Mouse (Mus musculus) lung, embryonic 14.5 days (tissue): ENCODE results near the gene Rtn4ip1. TPM values are rescaled to one million over a fixed set of nuclear protein-coding genes. Genes with fewer than 3 reads are reported as not detected.
"Not testable (repeated sequence)": the region's sequence is repeated elsewhere in the genome, so short reads cannot be mapped to it uniquely, and the experiment has no call there.

Experiments used
- ATAC-seq: fragments of 200-750 bp; cut with Nextera tagmentation; 2 replicates; pipeline ENCODE4 v1.8.0; 2017; ENCODE audit warnings: mild to moderate bottlenecking, moderate TSS enrichment, moderate library complexity; ENCODE audit not compliant: insufficient read depth
- DNase-seq: peaks from one replicate; pipeline ENCODE4 v3.0.0-alpha.2; 2015
- H3K27ac ChIP-seq: fragments of 300-500 bp; sonication (generic); 2 replicates; pipeline ENCODE4 v1.5.1; 2014; ENCODE audit warnings: low read depth, mild to moderate bottlenecking, moderate library complexity
- H3K27me3 ChIP-seq: fragments of 300-500 bp; sonication (generic); 2 replicates; pipeline ENCODE4 v1.6.1; 2014; ENCODE audit warnings: low read length, control low read depth; ENCODE audit not compliant: insufficient read depth
- H3K36me3 ChIP-seq: fragments of 300-500 bp; sonication (generic); 2 replicates; pipeline ENCODE4 v1.6.1; 2014; ENCODE audit warnings: control low read depth; ENCODE audit not compliant: insufficient read depth
- H3K4me1 ChIP-seq: fragments of 300-500 bp; sonication (generic); 2 replicates; pipeline ENCODE4 v1.6.1; 2014; ENCODE audit warnings: antibody characterized with exemption, control low read depth; ENCODE audit not compliant: insufficient read depth
- H3K4me2 ChIP-seq: fragments of 300-500 bp; sonication (generic); 2 replicates; pipeline ENCODE4 v1.6.1; 2014; ENCODE audit warnings: mild to moderate bottlenecking
- H3K4me3 ChIP-seq: fragments of 300-500 bp; sonication (generic); 2 replicates; pipeline ENCODE4 v1.5.1; 2014; ENCODE audit warnings: low read depth, low read length
- H3K9ac ChIP-seq: fragments of 300-500 bp; sonication (generic); 2 replicates; pipeline ENCODE4 v1.6.1; 2014
- H3K9me3 ChIP-seq: fragments of 300-500 bp; sonication (generic); 2 replicates; pipeline ENCODE4 v1.6.1; 2016; ENCODE audit warnings: low read depth, low read length, control low read depth
- CTCF ChIP-seq: IDR thresholded peaks from 2 replicates; pipeline ENCODE4 v1.5.1; 2016; ENCODE audit warnings: antibody characterized with exemption, low read depth
- WGBS: fragments of 180-500 bp; shearing (Covaris S2); extraction: QIAGEN DNeasy Blood & Tissue Kit; methylation state at CpG from one replicate; pipeline ENCODE4 v1.1.7; 2014; 5-methylcytosine and 5-hydroxymethylcytosine counted together
- polyA plus RNA-seq: library from polyadenylated mRNA; unstranded; fragments of >200 nt; fragmentation: Nextera tagmentation; extraction: Ambion mirVana; gene quantifications from 2 replicates; pipeline ENCODE4 v1.2.1, GENCODE M21; 2014

Rtn4ip1 gene
- polyA plus RNA-seq, 1 experiment from 2014 or later, result 15.0 TPM

DNA sequence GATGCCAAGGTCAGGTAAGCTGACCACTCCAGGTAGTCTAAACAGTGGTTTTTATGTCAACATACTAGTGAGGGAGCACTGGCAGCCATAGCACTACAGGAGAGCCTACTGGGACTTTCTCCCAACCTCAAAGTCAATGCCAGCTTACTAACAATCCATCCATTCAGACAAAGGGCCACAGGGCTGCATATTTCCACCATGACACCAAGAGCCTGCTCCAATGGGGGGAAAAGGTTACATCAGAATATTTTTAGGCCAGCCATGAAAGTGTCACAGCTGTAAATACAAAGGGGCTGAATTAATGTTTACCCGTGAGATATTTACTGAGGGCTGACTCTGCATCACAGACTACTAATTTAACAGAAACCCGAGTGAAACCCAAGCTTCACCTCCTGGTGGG, 71.6 kb downstream of the Rtn4ip1 start:
- Histone ChIP-seq H3K4me3 (no peak overlapping the region), H3K9ac (no peak overlapping the region), H3K4me1 (no peaks in the 10 kb centered on the region), H3K27ac (no peak overlapping the region), H3K9me3 (no peaks in the 10 kb centered on the region), H3K27me3 (no peaks in the 10 kb centered on the region), H3K4me2 (no peak overlapping the region), H3K36me3 (no peaks in the 10 kb centered on the region)
- TF ChIP-seq CTCF, result no peak
- 54% methylated on average over 2 of the region's 2 CpGs for WGBS
- no peak for ATAC-seq
- DNase-seq, result no peak

DNA sequence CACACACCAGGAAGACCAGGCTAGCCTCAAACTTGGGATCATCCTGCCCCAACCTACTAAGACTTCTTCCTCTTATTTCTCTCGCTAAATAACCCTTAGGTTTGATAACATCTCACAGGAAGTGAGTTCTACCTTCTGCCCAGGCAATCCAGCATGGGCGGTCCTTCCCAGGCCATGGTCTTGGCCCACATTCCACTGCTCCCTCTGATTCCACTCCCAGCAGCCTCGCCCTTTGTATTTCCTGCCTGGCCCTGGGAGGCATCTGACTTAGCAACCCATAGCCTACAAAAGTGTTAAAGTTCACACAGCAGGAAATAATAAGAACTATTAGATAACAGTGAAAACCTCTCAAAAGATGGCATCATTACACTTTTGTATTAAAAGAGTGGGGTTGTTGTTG, 75.7 kb downstream of the Rtn4ip1 start:
- Histone ChIP-seq H3K9me3 (no peaks in the 10 kb centered on the region), H3K27me3 (no peaks in the 10 kb centered on the region), H3K4me3 (no peak overlapping the region), H3K36me3 (no peaks in the 10 kb centered on the region), H3K9ac (no peak overlapping the region), H3K4me1 (no peaks in the 10 kb centered on the region), H3K27ac (no peak overlapping the region), H3K4me2 (no peak overlapping the region)
- TF ChIP-seq CTCF, result no peak
- ATAC-seq (no peak), DNase-seq (no peak)
- 51% methylated on average over 3 of the region's 3 CpGs for WGBS

GRCm38 (mm10) chr10:43980080-43980479, 78.5 kb downstream of the Rtn4ip1 start:
- H3K4me2 ChIP-seq, result no peak overlapping the region
- no peak overlapping the region for H3K9ac ChIP-seq
- H3K27me3 ChIP-seq, result no peaks in the 10 kb centered on the region
- no peak overlapping the region for H3K27ac ChIP-seq
- 64% methylated on average over 1 of the region's 1 CpGs for WGBS
- H3K36me3 ChIP-seq, result no peaks in the 10 kb centered on the region
- no peak overlapping the region for H3K4me3 ChIP-seq
- TF ChIP-seq CTCF, result no peak
- DNase-seq, result no peak
- no peaks in the 10 kb centered on the region for H3K4me1 ChIP-seq
- ATAC-seq, result no peak
- no peaks in the 10 kb centered on the region for H3K9me3 ChIP-seq

DNA sequence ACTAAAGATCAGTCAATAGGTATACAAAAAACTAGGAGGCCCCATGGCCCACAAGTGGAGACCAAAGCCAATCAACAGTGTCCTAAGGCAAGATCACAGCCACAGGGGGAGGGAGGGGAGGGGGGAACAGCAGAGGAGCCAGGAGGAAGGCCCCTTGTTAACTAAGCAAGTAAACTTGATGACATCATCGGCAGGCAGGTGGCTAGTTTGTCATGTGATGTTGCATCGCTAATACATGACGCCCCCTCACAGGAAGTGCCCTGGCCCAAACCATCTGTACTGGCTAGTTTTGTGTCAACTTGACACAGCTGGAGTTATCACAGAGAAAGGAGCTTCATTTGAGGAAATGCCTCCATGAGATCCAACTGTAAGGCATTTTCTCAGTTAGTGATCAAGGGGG, 79.1 kb downstream of the Rtn4ip1 start:
- H3K9ac ChIP-seq, H3K27me3 ChIP-seq, H3K9me3 ChIP-seq, H3K4me2 ChIP-seq, H3K27ac ChIP-seq, H3K4me1 ChIP-seq, H3K36me3 ChIP-seq, DNase-seq, H3K4me3 ChIP-seq, ATAC-seq: not testable (repeated sequence)
- 80% methylated on average over 3 of the region's 3 CpGs for WGBS

- Histone ChIP-seq H3K27ac (no peak overlapping the region), H3K4me3 (no peak overlapping the region), H3K9me3 (no peaks in the 10 kb centered on the region), H3K27me3 (no peaks in the 10 kb centered on the region), H3K4me1 (no peaks in the 10 kb centered on the region), H3K36me3 (no peaks in the 10 kb centered on the region), H3K4me2 (no peak overlapping the region), H3K9ac (no peak overlapping the region)
- DNase-seq, result no peak
- ATAC-seq, result no peak
- 74% methylated on average over 6 of the region's 6 CpGs for WGBS
- no peak for TF ChIP-seq CTCF
Measured at GRCm38 (mm10) chr10:43982470-43982869, 80.9 kb downstream of the Rtn4ip1 start.

- no peaks in the 10 kb centered on the region for H3K27me3 ChIP-seq
- WGBS, result 77% methylated on average over 5 of the region's 5 CpGs
Measured at GRCm38 (mm10) chr10:43983241-43983640, 81.6 kb downstream of the Rtn4ip1 start.

DNA sequence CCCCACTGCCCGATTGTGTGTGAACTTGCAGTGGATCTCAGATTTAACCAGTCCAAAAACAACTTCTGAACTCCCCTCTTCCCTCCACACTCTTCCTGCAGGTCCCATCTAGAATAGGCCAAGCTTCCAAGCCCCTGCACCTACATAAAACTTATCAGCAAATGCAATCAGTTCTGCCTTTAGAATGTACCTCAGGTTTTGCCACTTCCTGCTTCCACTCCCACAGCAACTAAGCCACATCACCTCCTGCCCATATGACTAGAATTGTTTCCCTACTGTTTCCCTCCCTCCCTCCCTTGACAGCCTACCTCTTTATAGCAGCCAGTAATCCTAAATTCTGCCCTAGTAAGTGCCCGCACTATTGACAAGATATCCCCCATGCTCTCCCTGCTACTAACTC, 82.3 kb downstream of the Rtn4ip1 start:
- H3K4me1 ChIP-seq, result no peaks in the 10 kb centered on the region
- no peaks in the 10 kb centered on the region for H3K36me3 ChIP-seq
- no peak overlapping the region for H3K4me3 ChIP-seq
- no peaks in the 10 kb centered on the region for H3K9me3 ChIP-seq
- no peaks in the 10 kb centered on the region for H3K27me3 ChIP-seq
- no peak for TF ChIP-seq CTCF
- no peak for ATAC-seq
- no peak for DNase-seq
- no peak overlapping the region for H3K27ac ChIP-seq
- H3K4me2 ChIP-seq, result no peak overlapping the region
- WGBS, result 82% methylated on average over 2 of the region's 2 CpGs
- no peak overlapping the region for H3K9ac ChIP-seq

More at GRCm38 (mm10) chr10:43983241-43983640, 81.6 kb downstream of the Rtn4ip1 start:
- Histone ChIP-seq H3K9me3 (no peaks in the 10 kb centered on the region), H3K4me2 (no peak overlapping the region), H3K27ac (no peak overlapping the region), H3K9ac (no peak overlapping the region), H3K36me3 (no peaks in the 10 kb centered on the region), H3K4me1 (no peaks in the 10 kb centered on the region), H3K4me3 (no peak overlapping the region)
- ATAC-seq (no peak), DNase-seq (no peak)
- TF ChIP-seq CTCF, result no peak

- ATAC-seq, result no peak
- H3K36me3 ChIP-seq, result no peaks in the 10 kb centered on the region
- peak; percentile 31; the same call in 1 of the 2 replicates for TF ChIP-seq CTCF
- no peak overlapping the region for H3K27ac ChIP-seq
- 93% methylated on average over 5 of the region's 5 CpGs for WGBS
- H3K9me3 ChIP-seq, result no peaks in the 10 kb centered on the region
- no peaks in the 10 kb centered on the region for H3K27me3 ChIP-seq
- H3K9ac ChIP-seq, result no peak overlapping the region
- H3K4me2 ChIP-seq, result no peak overlapping the region
- no peak overlapping the region for H3K4me3 ChIP-seq
- no peak for DNase-seq
- H3K4me1 ChIP-seq, result no peaks in the 10 kb centered on the region
Measured at GRCm38 (mm10) chr10:43991268-43991667, 89.7 kb downstream of the Rtn4ip1 start.
